Mouse (Mus musculus): Measurements from ENCODE around the gene Dlg5.

Gene Dlg5

GRCm38 (mm10) chr14:24190131-24190530 is 55.6 kb downstream of the Dlg5 start:
- DNase-seq (ENCODE audit: low spot score): no peak

GRCm38 (mm10) chr14:24189598-24189997 is 56.1 kb downstream of the Dlg5 start:
- DNase-seq (ENCODE audit: low spot score): no peak

- DNase-seq (ENCODE audit: low spot score): no peak
Measured at GRCm38 (mm10) chr14:24185514-24185913, 60.2 kb downstream of the Dlg5 start.

- no peak for DNase-seq (ENCODE audit: low spot score)
Measured at GRCm38 (mm10) chr14:24182955-24183354, 62.8 kb downstream of the Dlg5 start.

- peak; percentile 69 for DNase-seq (ENCODE audit: low spot score)
Measured at GRCm38 (mm10) chr14:24181811-24182506, 63.8 kb downstream of the Dlg5 start.

- no peak for DNase-seq (ENCODE audit: low spot score)
Measured at GRCm38 (mm10) chr14:24179466-24179991, 66.2 kb downstream of the Dlg5 start.

- DNase-seq (ENCODE audit: low spot score): no peak
Measured at GRCm38 (mm10) chr14:24176609-24177008, 69.1 kb downstream of the Dlg5 start.

- DNase-seq (ENCODE audit: low spot score): no peak
Measured at GRCm38 (mm10) chr14:24173326-24173725, 72.4 kb downstream of the Dlg5 start.

- peak; percentile 25 for DNase-seq (ENCODE audit: low spot score)
Measured at GRCm38 (mm10) chr14:24171639-24172311, 73.9 kb downstream of the Dlg5 start.

- DNase-seq (ENCODE audit: low spot score): no peak
Measured at GRCm38 (mm10) chr14:24166046-24166445, 79.7 kb downstream of the Dlg5 start.

- no peak for DNase-seq (ENCODE audit: low spot score)
Measured at GRCm38 (mm10) chr14:24164721-24165367, 80.9 kb downstream of the Dlg5 start.

- no peak for DNase-seq (ENCODE audit: low spot score)
Measured at GRCm38 (mm10) chr14:24162856-24163255, 82.9 kb downstream of the Dlg5 start.

GRCm38 (mm10) chr14:24148892-24149291 is 96.8 kb downstream of the Dlg5 start:
- DNase-seq (ENCODE audit: low spot score): no peak

- no peak for DNase-seq (ENCODE audit: low spot score)
Measured at GRCm38 (mm10) chr14:24144821-24145220, 100.9 kb downstream of the Dlg5 start.

GRCm38 (mm10) chr14:24144421-24144820 is 101.3 kb downstream of the Dlg5 start:
- no peak for DNase-seq (ENCODE audit: low spot score)

GRCm38 (mm10) chr14:24142926-24143430 is 102.7 kb downstream of the Dlg5 start:
- no peak for DNase-seq (ENCODE audit: low spot score)

GRCm38 (mm10) chr14:24141727-24142126 is 104.0 kb downstream of the Dlg5 start:
- DNase-seq (ENCODE audit: low spot score): no peak

GRCm38 (mm10) chr14:24140297-24140812 is 105.4 kb downstream of the Dlg5 start:
- no peak for DNase-seq (ENCODE audit: low spot score)

- no peak for DNase-seq (ENCODE audit: low spot score)
Measured at GRCm38 (mm10) chr14:24136908-24137307, 108.8 kb downstream of the Dlg5 start.

GRCm38 (mm10) chr14:24134623-24135290 is 111.0 kb downstream of the Dlg5 start:
- DNase-seq (ENCODE audit: low spot score): no peak

GRCm38 (mm10) chr14:24133801-24134200 is 111.9 kb downstream of the Dlg5 start:
- no peak for DNase-seq (ENCODE audit: low spot score)

GRCm38 (mm10) chr14:24132092-24132491 is 113.6 kb downstream of the Dlg5 start:
- DNase-seq (ENCODE audit: low spot score): no peak

All from left cerebral cortex, adult 11 months (tissue).